Mouse (Mus musculus) CH12.LX (cell line): ENCODE data around the gene Cadm1. TPM values are rescaled to one million over a fixed set of nuclear protein-coding genes. Genes with fewer than 3 reads are reported as not detected.

Experiments used
- DNase-seq: peaks from one replicate; pipeline ENCODE4 v3.0.0-alpha.2; 2013; ENCODE audit errors: extremely low read depth
- H3K27ac ChIP-seq: 2 replicates; pipeline ENCODE4 v1.5.1; 2012; ENCODE audit warnings: low read depth, mild to moderate bottlenecking, control low read depth, moderate library complexity; ENCODE audit not compliant: insufficient read depth
- H3K27me3 ChIP-seq: replicated peaks from 2 replicates; pipeline ENCODE3; 2012; ENCODE audit warnings: inconsistent platforms
- H3K36me3 ChIP-seq, 2 experiments: replicated peaks in 1 of 2; 2 replicates each; pipeline versions ENCODE3 to v1.6.1; 2012; ENCODE audit warnings: inconsistent platforms in 1 of 2, low read length in 1 of 2, mild to moderate bottlenecking in 1 of 2, mixed read lengths in 1 of 2, moderate library complexity in 1 of 2; ENCODE audit not compliant: control insufficient read depth in 1 of 2, insufficient read depth in 1 of 2
- H3K4me1 ChIP-seq, 2 experiments: 2 replicates each; pipeline ENCODE4 v1.6.1; 2012; ENCODE audit warnings: inconsistent platforms in 1 of 2, moderate library complexity in 1 of 2; ENCODE audit not compliant: insufficient read depth in 2 of 2, control insufficient read depth in 1 of 2
- H3K4me2 ChIP-seq: 2 replicates; pipeline ENCODE4 v1.6.1; 2012; ENCODE audit warnings: low read depth, mild to moderate bottlenecking, control low read depth; ENCODE audit not compliant: poor library complexity, insufficient read depth, severe bottlenecking
- H3K4me3 ChIP-seq, 3 experiments: fragments of 150-350 bp in 1 of 3; sonication (generic) in 1 of 3; replicated peaks in 1 of 3; 2 replicates each; pipeline versions ENCODE3 to v1.5.1; 2011 to 2012; ENCODE audit warnings: low read depth in 2 of 3, low read length in 2 of 3, mild to moderate bottlenecking in 2 of 3, moderate library complexity in 2 of 3, control low read depth in 1 of 3, improper control_type of control experiment in 1 of 3, inconsistent platforms in 1 of 3, mixed read lengths in 1 of 3; ENCODE audit not compliant: poor library complexity in 1 of 3
- H3K79me2 ChIP-seq: replicated peaks from 2 replicates; pipeline ENCODE4 v1.6.1; 2012; ENCODE audit warnings: mild to moderate bottlenecking, moderate library complexity; ENCODE audit not compliant: control insufficient read depth, poor library complexity, insufficient read depth, severe bottlenecking; ENCODE audit errors: extremely low read depth
- H3K9ac ChIP-seq: 2 replicates; pipeline ENCODE4 v1.6.1; 2012; ENCODE audit warnings: low read depth, mild to moderate bottlenecking, control low read depth, moderate library complexity; ENCODE audit not compliant: insufficient read depth
- H3K9me3 ChIP-seq: replicated peaks from 2 replicates; pipeline ENCODE3; 2012; ENCODE audit warnings: low read length, inconsistent platforms, mixed read lengths
- CHD2 ChIP-seq: IDR thresholded peaks from 2 replicates; pipeline ENCODE4 v1.6.1; 2011; ENCODE audit warnings: low read length, improper control_type of control experiment
- CTCF ChIP-seq, 2 experiments: IDR thresholded peaks in 1 of 2; conservative IDR thresholded peaks in 1 of 2; 2 replicates each; pipeline ENCODE4 v1.5.1; 2011 to 2012; ENCODE audit warnings: low read depth in 2 of 2, low read length in 2 of 2, improper control_type of control experiment in 1 of 2, inconsistent platforms in 1 of 2, mild to moderate bottlenecking in 1 of 2, moderate library complexity in 1 of 2
- E2F4 ChIP-seq: IDR thresholded peaks from 2 replicates; pipeline ENCODE4 v1.6.1; 2011; ENCODE audit warnings: low read depth, low read length, improper control_type of control experiment; ENCODE audit not compliant: insufficient replicate concordance
- ELF1 ChIP-seq: IDR thresholded peaks from 2 replicates; pipeline ENCODE4 v1.6.1; 2014; ENCODE audit warnings: low read depth, mild to moderate bottlenecking, inconsistent platforms, low read length, improper control_type of control experiment
- EP300 ChIP-seq: IDR thresholded peaks from 2 replicates; pipeline ENCODE4 v1.6.1; 2011; ENCODE audit warnings: low read length, improper control_type of control experiment
- HCFC1 ChIP-seq: IDR thresholded peaks from 2 replicates; pipeline ENCODE4 v1.6.1; 2012; ENCODE audit warnings: low read depth, mild to moderate bottlenecking, inconsistent platforms, low read length, improper control_type of control experiment
- IRF4 ChIP-seq: IDR thresholded peaks from 2 replicates; pipeline ENCODE4 v1.6.1; 2014; ENCODE audit warnings: low read depth, mild to moderate bottlenecking, inconsistent platforms, low read length, improper control_type of control experiment
- JUN ChIP-seq: IDR thresholded peaks from 2 replicates; pipeline ENCODE4 v1.6.1; 2011; ENCODE audit warnings: low read depth, mild to moderate bottlenecking, low read length, improper control_type of control experiment, moderate library complexity; ENCODE audit not compliant: insufficient read depth
- KAT2A ChIP-seq: IDR thresholded peaks from 2 replicates; pipeline ENCODE4 v1.6.1; 2012; ENCODE audit warnings: low read length, improper control_type of control experiment, inconsistent platforms; ENCODE audit not compliant: insufficient replicate concordance
- MAX ChIP-seq: IDR thresholded peaks from 2 replicates; pipeline ENCODE4 v1.6.1; 2011; ENCODE audit warnings: low read length, improper control_type of control experiment
- MAZ ChIP-seq: IDR thresholded peaks from 2 replicates; pipeline ENCODE4 v1.6.1; 2012; ENCODE audit warnings: low read depth, mild to moderate bottlenecking, inconsistent platforms, low read length, improper control_type of control experiment, moderate library complexity
- MXI1 ChIP-seq: IDR thresholded peaks from 2 replicates; pipeline ENCODE4 v1.6.1; 2011; ENCODE audit warnings: mild to moderate bottlenecking, low read depth, low read length, improper control_type of control experiment
- NELFE ChIP-seq: IDR thresholded peaks from 2 replicates; pipeline ENCODE4 v1.6.1; 2011; ENCODE audit warnings: low read depth, low read length, improper control_type of control experiment
- PAX5 ChIP-seq: IDR thresholded peaks from 2 replicates; pipeline ENCODE4 v1.6.1; 2012; ENCODE audit warnings: low read length, inconsistent platforms, mixed read lengths
- POLR2A ChIP-seq: IDR thresholded peaks from 2 replicates; pipeline ENCODE4 v1.6.1; 2011; ENCODE audit warnings: low read depth, mild to moderate bottlenecking, improper control_type of control experiment, low read length
- RAD21 ChIP-seq: IDR thresholded peaks from 2 replicates; pipeline ENCODE4 v1.6.1; 2011; ENCODE audit warnings: low read depth, mild to moderate bottlenecking, low read length, improper control_type of control experiment, moderate library complexity
- SIN3A ChIP-seq: IDR thresholded peaks from 2 replicates; pipeline ENCODE4 v1.6.1; 2012; ENCODE audit warnings: low read length, improper control_type of control experiment, inconsistent platforms
- SMC3 ChIP-seq: IDR thresholded peaks from 2 replicates; pipeline ENCODE4 v1.6.1; 2011; ENCODE audit warnings: low read depth, low read length, improper control_type of control experiment
- TCF12 ChIP-seq: IDR thresholded peaks from 2 replicates; pipeline ENCODE4 v1.6.1; 2014; ENCODE audit warnings: low read depth, mild to moderate bottlenecking, inconsistent platforms, low read length, improper control_type of control experiment
- USF1 ChIP-seq: IDR thresholded peaks from 2 replicates; pipeline ENCODE4 v1.6.1; 2014; ENCODE audit warnings: low read depth, mild to moderate bottlenecking, inconsistent platforms, low read length, improper control_type of control experiment
- ZKSCAN1 ChIP-seq: IDR thresholded peaks from 2 replicates; pipeline ENCODE4 v1.6.1; 2012; ENCODE audit warnings: low read depth, inconsistent platforms, low read length, improper control_type of control experiment, borderline replicate concordance
- ZMIZ1 ChIP-seq: IDR thresholded peaks from 2 replicates; pipeline ENCODE4 v1.6.1; 2012; ENCODE audit warnings: low read depth, mild to moderate bottlenecking, inconsistent platforms, low read length, improper control_type of control experiment
- ZNF384 ChIP-seq: IDR thresholded peaks from 2 replicates; pipeline ENCODE4 v1.6.1; 2012; ENCODE audit warnings: low read depth, low read length, improper control_type of control experiment, inconsistent platforms
- dilution Hi-C: fragments of 300-500 bp; cut with MboI; formaldehyde crosslinking; loops from 2 replicates; pipeline ENCODE4 v1.14.3; 2020; ENCODE audit warnings: low sequenced_read_pairs; ENCODE audit not compliant: extremely low pct_unique_long_range_greater_than_20kb, extremely low pct_ligation_motif_present
- in situ Hi-C: fragments of 300-500 bp; cut with MboI; formaldehyde crosslinking; loops from 3 replicates; pipeline ENCODE4 v1.14.3; 2019; ENCODE audit warnings: low sequenced_read_pairs, low pct_ligation_motif_present, low pct_unique_long_range_greater_than_20kb, mixed read lengths
- polyA plus RNA-seq: library from polyadenylated mRNA; unstranded; fragments of >175 nt; gene quantifications from 2 replicates; pipeline ENCODE4 v1.2.1, GENCODE M21; 2012; ENCODE audit warnings: low read depth; ENCODE audit not compliant: insufficient read length
- total RNA-seq, 2 experiments: library from RNA; depleted of rRNA; stranded (reverse); fragments of 300-350 nt in 1 of 2; fragments of >200 nt in 1 of 2; gene quantifications; 2 replicates each; pipeline ENCODE4 v1.2.3; 2012 to 2014

Gene Cadm1
- total and polyA plus RNA-seq, 3 experiments = not detected

DNA sequence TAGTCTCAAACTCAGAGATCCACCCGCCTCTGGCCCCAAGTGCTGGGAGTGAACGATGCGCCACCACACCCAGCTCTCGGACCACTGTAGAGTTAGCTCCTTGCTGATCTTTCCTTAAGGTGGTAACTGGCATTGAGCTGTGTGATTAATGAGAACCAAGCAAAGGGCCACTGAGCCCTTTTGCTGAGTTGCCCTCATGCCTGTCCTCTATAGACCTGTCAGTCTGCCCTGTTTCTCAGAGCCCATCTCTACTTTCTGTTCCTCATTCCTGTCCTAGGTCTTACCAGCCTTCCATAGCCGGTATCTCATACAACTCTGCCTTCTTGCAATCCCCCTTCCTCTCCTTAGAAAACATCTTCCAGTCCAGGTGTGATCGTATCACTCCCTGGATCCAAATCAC lies 242.8 kb downstream of the Cadm1 start:
- no peak overlapping the region for H3K27ac ChIP-seq
- no peak overlapping the region for H3K4me3 ChIP-seq
- no peaks in the 10 kb centered on the region for H3K79me2 ChIP-seq
- dilution Hi-C loops = no loop called here
- H3K4me2 ChIP-seq = no peak overlapping the region
- in situ Hi-C loops = no loop called here
- DNase-seq = peak; percentile 11
- H3K4me1 ChIP-seq = peaks cover 0 to 26% of the 10 kb centered on the region in 2 experiments; a peak in 3 of 4 replicates
- peaks cover 43% of the 10 kb centered on the region for H3K9me3 ChIP-seq
- no peak for TF ChIP-seq SMC3
- no peak for TF ChIP-seq ELF1
- peak; percentile 18; the same call in 1 of the 2 replicates for TF ChIP-seq IRF4
- TF ChIP-seq MXI1 = no peak
- no peak for TF ChIP-seq USF1
- 0 out of 2 replicates have a peak, but pooled peaks have one; percentile 14 for TF ChIP-seq EP300
- no peak for TF ChIP-seq MAX
- TF ChIP-seq PAX5 = no peak
- no peaks in the 10 kb centered on the region for H3K36me3 ChIP-seq
- no peaks in the 10 kb centered on the region for H3K27me3 ChIP-seq
- H3K9ac ChIP-seq = no peak overlapping the region

DNA sequence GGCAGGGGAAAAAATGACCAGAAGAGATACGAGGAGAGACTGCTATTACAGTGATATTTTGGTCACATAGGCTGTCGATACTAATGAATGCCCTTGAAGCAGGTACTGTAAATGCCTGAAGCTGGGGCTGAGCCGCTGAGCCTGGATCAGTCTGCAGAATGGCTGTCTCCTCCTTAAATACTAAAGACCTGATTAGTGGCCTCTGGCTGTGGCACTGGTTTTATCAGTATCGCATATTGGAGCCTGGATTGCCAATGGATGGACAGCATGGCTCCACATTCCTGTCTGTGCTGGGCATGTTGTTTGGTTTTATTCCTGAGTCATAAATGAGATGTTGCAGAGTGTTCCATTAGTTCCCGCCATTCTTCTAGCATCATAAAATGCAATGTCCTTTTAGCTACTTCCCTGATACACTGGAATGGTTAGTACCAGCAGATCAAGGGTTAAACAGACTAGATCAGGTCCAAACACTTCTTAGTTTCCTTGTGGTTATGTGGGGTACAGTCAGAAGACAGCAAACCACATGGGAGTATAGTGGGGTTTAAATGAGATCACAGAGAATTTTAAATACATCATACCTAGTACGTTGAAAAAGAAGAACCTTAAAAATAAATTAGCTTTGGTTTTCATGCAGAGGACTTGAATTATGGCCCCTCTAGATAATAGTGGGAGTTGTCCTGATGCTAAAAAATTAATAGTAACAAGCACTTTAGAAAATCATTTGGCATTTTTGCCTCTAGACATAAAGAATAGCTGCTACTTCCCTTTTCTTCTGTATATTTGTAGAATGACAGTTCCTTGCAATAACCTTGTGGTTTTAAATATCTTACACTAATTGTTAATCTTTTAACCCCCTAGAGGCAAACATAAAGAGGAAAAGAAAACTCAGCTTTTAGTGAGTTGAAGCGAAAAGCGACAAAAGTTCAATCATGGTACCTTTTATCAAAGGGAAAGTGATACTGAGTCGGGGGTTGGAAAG lies 247.3 kb downstream of the Cadm1 start:
- Histone ChIP-seq H3K4me3 (no peak overlapping the region), H3K27ac (no peak overlapping the region)

GRCm38 (mm10) chr9:47778438-47778837 lies 248.5 kb downstream of the Cadm1 start:
- Histone ChIP-seq H3K9me3 (peaks cover 25% of the 10 kb centered on the region), H3K4me1 (peaks cover 0 to 6% of the 10 kb centered on the region in 2 experiments; a peak in 1 of 4 replicates), H3K4me2 (no peak overlapping the region), H3K27me3 (no peaks in the 10 kb centered on the region), H3K79me2 (no peaks in the 10 kb centered on the region)
- DNase-seq = no peak
- in situ Hi-C loops = no loop called here
- TF ChIP-seq HCFC1 (no peak), ZNF384 (no peak), CHD2 (no peak), POLR2A (no peak), SIN3A (no peak), USF1 (no peak), NELFE (no peak), RAD21 (no peak), ZKSCAN1 (no peak), PAX5 (no peak), CTCF (conservative IDR thresholded peaks at IDR 0.05 in 1 of 2, IDR thresholded peaks at IDR 0.05 in 1 of 2; ENCODE audit: low read depth in 2 of 2, low read length in 2 of 2) (no peak), E2F4 (no peak), JUN (no peak), KAT2A (no peak), ZMIZ1 (no peak), MAX (no peak), TCF12 (no peak), EP300 (no peak), MAZ (no peak)
- TF ChIP-seq, all 38 proteins: peak for 0
- Histone ChIP-seq H3K4me3 (no peak overlapping the region), H3K9ac (no peak overlapping the region), H3K27ac (no peak overlapping the region), H3K36me3 (no peaks in the 10 kb centered on the region)
- dilution Hi-C loops = no loop called here

More for the DNA sequence above, 247.3 kb downstream of the Cadm1 start:
- DNase-seq = no peak
- H3K9me3 ChIP-seq = peaks cover 26% of the 10 kb centered on the region
- H3K36me3 ChIP-seq = no peaks in the 10 kb centered on the region
- no peak for TF ChIP-seq NELFE
- dilution Hi-C loops = no loop called here
- H3K79me2 ChIP-seq = no peaks in the 10 kb centered on the region
- in situ Hi-C loops = no loop called here
- no peak overlapping the region for H3K9ac ChIP-seq
- peaks cover 0 to 14% of the 10 kb centered on the region in 2 experiments; a peak in 3 of 4 replicates for H3K4me1 ChIP-seq
- no peaks in the 10 kb centered on the region for H3K27me3 ChIP-seq
- H3K4me2 ChIP-seq = no peak overlapping the region
